Mouse (Mus musculus) left cerebral cortex, adult 9 months (tissue): ENCODE results near the gene Tlk2.

Experiments
- DNase-seq, 2 experiments: peaks; one replicate each; pipeline ENCODE4 v3.0.0; 2022; ENCODE audit warnings: low spot score in 2 of 2

Tlk2 gene

DNA sequence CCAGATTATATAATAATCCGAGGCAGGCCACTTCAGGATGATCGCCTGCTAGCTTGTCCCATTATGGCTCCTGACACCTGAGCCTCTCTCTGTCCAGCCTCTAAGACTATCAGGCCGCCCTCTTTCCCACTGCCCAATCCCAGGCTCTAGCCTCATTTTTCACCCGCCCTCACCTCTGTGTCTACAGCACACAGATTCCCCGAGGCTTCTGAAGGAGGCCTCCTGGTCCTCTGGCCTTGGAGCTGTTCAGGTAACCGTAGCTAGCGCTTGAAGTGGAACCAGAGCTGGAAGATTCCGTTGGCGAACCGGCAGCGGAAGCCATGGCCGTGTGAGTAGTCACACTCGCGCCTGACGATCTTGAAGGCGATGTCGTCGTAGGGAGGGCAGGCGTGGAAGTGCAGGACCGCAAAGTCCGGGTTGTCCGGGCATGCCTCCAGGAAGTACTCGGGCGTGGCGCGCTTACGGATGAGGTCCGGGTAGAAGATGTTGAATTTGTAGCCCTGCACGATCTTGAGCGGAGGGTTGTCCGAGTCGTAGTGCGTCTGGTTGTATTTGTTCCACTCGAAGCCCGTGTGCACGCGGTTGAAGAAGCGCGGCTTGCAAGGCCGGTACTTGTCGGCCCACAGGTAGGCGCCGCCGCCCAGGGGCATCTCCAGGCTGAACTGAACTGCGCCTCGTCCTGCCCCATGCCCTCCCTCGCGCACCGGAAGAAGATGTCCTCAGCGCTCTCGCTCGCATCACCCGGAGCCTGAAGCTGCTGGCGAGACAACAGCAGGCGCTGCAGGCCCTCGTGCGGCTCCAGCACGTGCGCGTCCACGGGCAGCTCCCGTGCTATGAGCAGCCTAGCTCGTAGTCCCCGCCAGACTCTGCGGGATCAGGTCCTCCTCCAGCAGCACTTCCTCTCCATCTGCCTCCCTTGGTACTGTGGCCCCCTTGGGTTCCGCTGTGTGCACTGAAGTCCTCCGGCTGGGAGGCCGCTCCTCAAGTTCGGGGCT, 13.8 kb upstream of the Tlk2 start:
- DNase-seq = no peak

DNA sequence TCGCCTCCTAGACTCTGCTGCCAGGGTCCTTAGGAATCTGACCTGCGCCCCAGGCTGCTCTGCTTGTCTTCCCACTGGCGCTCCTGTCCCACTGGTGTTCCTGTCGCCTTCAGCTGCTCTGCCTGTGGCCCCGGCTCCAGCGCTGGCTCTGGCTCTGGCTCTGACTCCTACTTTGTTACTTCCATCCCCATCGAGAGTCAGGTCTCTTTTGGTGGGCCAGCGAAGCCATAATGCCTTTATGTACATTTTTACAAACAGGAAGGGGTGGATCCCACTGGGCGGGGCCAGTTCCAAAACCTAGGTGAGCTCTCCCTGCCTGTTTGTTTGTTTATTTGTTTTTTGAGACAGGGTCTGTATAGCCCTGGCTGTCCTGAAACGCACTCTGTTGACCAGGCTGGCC, 11.8 kb upstream of the Tlk2 start:
- DNase-seq = no peak

DNA sequence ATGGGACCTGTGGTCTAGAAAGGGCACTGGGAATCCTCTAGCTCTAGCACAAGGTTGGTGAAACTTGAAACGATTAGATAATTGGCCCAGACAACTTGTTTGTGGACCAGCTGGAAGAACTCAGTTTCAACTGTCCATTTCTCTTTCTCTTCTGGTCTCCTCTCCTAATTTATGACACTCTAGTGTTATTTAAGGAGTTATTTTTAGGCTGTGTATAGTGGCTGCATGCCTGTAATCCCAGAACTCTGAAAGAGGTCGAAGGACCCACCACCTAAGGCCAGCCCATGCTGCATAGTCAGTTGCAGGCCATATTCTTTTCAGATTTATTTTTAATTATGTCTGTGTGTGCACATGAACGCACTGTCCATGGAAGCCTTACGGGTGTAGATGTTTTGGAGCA, 916 bp downstream of the Tlk2 start:
- DNase-seq = no peak

DNA sequence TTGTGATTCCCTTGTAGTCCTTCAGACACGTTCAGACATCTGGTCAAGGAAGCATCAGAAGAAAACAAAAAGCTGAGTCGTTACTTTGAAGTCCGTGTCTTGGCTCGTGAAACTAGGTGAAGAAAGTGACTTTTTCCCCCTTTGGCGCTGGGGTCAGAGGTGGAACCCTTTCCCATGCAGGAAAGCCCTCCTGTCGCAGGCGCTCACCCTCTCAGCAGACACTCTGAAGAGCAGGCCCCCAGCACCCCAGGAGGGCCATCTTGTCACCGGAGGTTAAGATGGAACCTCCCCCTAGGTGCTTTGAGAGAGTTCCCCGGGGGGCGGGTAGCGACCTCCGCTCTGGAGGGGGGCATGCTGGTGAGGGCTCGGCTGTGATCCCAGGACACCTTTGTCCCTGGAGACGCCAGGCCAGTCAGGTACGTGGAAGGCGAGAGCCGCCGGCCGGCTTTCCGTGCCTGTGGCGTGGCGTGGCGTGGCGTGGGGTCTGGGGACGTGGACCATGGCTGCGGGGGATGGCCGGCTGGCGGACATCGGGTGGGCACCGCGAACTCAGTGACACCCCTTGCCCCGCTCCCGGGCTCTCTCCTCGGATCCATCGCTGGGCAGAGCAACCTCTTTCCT, 2.0 kb downstream of the Tlk2 start:
- peak in 1 of 2 experiments; percentile 15 for DNase-seq

DNA sequence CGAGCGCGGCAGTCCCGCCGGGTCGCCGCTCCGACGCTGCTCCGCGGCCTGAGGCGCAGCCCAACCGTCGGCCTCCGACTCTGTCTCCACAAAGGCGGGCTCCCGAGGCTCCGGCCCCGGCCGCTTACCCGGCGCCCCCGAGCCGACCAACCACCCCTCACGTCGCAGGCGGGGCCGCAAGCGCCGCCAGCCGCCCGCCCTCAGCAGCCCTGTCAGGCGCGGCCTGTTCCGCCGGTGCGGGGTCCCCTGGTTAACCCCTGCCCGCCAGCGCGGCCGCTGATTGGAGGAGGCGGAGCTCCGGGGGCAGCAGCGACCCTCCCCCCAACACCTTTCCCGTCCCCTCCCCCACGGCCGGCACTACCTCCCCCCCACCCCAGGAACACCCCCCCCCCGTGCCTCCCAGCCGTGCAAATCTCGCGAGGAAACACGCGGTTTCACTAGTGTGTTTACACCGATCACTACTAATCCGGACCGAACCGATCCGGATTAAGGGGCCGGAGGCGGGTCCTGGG, 2.6 kb downstream of the Tlk2 start:
- DNase-seq = peak; percentile 62 to 79

DNA sequence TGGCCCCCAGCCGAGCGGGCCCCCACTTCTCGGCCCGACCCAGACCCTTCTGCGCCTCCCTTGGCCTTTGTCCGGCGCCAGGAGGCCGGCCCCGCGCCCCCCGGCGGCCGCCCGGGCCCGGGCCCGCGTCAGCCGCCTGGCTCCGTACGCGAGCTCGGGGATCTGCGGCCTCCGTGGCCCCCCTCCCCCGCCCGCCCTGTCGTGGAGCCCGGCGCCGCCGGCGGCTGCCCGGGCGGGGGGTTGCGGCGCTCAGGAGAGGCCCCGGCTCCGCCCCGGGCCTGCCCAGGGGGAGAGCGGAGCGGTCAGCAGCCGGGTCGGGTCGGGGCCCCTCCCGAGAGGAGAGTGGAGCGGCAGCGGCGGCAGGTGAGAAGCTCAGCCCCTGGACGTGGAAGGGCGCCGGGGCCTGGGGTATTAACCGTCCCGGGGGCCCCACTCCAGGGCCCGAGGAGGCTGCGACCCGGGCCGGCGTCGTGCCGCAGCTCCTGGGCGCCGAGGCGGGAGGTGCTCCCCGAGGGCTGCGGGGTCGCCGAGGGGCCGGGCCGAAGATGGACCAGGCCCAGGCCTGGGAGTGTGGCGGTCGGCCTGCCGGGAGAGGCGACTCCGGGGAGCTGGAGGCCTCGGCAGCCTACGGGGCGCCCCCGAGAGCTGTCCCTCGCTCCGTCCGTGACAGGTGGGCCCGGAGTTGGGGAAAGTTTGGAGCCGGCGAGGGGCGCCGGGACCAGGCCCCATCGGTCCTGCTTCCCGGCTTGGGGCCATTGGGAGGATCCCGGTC, 3.3 kb downstream of the Tlk2 start:
- DNase-seq = peak in 1 of 2 experiments; percentile 31

DNA sequence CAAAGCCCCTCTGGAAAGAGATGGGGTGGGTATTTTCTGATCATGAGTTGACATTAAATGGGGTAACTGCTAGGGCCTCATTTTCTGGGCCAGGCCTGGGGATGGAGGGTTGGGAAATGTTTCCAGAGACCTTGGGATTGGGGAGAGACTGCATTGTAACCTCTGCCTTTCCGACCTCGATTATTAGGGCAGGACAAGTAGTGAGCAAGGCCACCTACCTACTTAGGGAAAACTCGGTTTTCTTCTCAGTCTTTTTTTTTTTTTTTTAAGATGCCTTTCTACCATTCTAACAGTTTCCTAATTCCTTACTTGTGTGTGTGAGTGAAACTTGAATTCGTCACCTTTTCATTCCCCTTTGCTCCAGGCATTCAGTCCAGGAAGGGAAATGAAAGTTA, 3.9 kb downstream of the Tlk2 start:
- no peak for DNase-seq

DNA sequence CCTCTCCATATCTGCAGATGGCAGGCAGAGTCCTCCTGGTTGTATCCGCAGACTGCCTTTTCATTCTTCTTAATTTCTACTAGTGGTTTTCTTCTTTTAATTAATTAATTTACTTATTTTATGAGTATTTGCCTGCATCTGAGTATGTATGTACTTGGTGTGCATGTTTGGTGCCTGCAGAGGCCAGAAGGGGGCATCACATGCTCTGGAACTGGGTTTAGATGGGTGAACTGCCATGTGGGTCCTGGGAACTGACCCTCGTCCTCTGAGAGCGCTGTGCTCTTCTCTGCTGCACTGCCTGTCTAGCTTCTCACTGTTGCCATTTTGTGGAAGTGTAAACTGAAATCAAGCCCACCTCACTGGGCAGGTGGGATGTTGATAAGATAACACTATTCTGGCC, 6.1 kb downstream of the Tlk2 start:
- no peak for DNase-seq

DNA sequence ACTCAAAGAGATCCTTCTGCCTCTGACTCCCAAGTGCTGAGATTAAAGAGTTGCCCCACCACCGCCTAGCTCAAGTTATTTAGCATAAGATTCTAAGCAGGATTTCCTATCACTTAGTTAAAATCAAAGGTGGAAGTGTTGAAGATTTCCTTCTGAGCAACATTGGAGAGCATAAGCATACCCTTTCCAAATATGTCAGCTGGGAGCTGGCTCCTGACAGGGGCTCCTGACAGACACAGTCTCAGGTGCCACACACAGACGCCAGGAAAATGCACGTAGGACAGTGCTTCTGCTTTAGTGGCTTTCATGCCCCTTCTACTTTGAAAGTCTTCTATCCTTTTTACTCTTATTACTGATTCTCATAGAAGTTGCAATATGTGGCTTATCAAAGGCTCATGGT, 13.6 kb downstream of the Tlk2 start:
- no peak for DNase-seq

DNA sequence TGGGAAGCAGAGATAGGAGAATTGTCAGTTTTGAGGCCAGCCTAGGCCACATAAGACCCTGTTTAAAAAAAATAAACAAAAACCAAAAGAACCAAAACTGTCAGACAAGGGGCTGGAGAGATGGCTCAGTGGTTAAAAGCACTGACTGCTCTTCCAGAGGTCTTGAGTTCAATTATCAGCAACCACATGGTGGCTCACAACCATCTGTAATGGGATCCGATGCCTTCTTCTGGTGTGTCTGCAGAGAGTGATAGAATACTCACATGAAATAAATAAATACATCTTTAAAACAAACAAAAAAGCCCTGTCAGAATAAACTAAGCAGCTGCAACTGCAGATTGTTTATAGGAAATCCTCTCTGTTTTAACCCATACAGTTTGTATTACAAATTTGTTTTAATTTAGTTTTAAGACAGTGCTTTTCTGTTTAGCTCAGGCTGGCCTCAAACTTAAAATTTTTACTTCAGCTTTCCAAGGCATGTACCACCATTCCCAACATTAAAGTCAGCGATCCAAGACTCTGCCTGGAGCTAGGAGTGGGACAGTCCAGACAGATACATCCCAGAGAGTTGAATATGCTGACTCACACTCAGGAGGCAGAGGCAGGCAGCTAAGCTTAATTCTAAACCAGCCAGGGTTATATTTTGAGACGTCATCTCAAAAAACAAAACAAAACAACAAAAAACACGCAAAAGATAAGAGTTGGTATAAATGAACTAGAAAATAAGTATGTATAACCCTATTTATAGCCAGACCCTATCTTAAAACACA, 18.5 kb downstream of the Tlk2 start:
- no peak for DNase-seq

DNA sequence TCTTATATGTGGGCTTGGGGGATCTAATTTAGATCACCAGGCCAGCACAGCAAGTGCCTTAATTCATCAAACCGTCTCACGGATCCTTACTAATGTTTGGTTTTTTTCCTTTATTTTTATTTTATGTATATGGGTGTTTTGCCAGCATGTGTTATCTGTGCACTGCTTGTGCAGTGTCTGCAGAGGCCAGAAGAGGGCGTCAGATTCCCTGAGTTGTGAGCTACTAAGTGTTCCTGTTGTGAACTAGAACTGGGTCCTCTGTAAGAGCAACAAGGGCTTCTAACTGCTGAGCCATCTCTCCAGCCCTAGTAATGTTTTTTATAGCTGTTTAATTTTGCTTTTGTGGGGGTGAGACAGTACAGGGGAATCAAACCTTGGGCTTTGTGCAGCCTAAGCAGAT, 23.8 kb downstream of the Tlk2 start:
- DNase-seq = no peak

DNA sequence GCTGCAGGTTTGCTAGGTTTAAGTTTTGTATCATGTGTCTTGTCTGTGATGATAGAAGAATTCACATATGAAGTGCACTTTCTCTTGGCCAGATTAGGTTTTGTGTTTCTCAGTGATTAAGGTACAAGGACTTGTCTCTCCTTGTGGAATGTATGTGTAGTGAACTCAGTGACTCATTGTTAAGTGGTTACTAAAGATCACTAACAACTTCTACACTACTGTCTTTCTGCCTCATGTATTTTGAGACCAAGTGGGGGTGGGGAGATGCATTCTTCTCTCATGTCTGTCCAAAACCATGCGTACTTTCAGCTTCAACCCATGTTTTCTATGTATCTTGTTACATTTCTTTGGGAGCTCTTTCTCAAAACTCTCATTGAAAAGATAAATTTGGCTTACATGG, 31.4 kb downstream of the Tlk2 start:
- no peak for DNase-seq

DNA sequence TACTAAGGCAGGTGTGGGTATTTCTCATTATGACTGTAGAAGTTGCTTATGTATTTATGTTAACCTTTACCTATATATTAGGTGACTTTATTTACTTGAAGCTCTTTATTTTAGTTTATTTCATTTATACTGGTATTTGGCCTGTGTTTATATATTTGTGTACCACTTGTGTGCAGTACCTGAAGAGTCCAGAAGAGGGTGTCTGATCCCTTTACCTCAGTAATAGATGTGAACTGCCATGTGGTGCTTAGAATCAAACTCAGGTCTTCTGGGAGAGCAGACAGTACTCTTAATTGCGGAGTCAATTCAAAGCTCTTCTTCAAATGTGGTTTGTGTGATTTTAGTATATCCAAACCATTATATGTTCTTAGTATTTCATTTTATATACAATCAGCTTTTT, 35.6 kb downstream of the Tlk2 start:
- no peak for DNase-seq

DNA sequence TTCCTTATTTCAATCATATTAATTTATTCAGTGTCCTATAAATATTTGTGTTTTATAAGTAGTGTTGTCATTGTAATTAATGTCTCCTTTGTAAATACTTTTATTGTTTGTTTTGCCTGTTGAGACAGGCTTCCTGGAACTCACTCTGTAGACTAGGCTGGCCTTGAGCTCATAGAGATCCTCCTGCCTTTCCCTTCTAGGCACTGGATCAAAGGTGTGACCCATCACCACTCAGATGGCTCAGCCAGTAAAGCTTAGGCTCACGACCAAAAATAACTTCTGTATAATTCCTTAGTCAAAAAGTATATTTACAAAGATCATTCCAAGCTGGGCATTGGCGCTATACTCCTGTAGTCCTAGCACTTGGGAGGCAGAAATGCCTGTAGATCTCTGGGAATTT, 39.2 kb downstream of the Tlk2 start:
- no peak for DNase-seq

DNA sequence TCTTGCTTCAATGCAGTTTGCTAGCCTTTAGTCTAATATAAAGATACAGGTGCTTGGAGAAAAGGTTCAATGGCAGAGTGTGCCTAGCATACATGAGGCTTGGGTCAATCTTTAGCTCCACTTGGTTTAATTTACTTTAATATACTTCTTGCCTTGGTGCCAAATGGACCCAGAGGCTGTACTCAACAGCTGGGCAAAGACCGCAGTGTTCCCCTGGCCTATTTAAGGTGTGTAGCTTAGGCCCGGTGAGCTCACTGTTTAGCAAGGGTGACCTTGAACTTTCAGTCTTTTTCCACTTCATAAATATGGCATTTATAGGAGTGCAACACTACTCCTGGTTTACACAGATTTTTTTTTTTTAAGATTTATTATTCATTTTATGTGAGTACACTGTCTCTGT, 55.9 kb downstream of the Tlk2 start:
- DNase-seq = no peak

DNA sequence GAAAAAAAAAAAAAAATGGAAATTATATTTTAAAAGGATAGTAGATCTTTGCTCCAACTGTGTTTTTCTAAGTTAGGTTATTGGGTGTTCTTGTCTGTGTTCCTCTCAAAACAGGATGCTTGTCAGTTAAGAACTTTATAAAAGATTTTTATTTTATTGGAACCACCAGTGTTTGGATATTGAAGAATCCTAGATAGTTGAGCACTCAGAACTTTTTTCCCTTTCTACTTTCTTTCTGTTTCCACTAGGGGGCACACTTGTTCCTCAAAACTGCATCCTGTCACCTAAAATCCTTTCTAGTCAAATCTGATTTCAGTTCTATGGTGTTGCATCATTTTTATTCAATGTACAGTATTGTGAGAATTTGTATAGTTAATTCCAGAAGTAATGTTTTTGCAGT, 62.4 kb downstream of the Tlk2 start:
- no peak for DNase-seq

DNA sequence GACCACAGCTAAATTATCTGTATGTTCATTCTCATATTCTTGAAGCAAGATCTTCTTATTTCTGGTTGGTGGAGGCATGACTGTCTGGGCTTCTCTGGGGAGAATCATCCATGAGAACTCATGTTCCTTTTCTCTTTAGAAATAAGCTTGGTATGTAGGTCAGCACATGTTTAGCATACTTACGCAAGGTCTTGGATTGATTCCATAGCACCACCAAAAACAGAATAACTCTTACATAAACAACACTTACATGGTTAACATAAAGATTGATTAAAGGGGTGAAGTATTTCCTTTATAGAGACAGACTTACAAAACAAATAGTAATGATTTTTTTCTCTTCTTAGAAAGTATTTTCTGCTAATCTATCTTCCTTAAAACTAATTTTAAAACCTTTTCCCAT, 67.8 kb downstream of the Tlk2 start:
- peak in 1 of 2 experiments; percentile 19 for DNase-seq

DNA sequence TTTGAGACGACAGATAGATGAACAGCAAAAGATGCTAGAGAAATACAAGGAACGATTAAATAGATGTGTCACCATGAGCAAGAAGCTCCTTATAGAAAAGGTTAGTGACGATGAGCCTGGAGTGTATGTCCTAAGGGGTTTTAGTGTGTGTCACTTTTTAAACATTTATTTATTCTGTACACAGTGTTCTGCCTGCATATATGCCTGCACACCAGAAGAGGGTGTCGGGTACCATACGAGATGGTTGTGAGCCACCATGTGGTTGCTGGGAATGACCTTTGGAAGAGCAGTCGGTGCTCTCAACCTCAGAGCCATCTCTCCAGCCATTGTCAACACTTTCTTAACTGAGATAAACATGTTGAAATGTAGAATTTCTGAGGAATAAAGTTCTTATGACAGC, 68.2 kb downstream of the Tlk2 start:
- DNase-seq = no peak

DNA sequence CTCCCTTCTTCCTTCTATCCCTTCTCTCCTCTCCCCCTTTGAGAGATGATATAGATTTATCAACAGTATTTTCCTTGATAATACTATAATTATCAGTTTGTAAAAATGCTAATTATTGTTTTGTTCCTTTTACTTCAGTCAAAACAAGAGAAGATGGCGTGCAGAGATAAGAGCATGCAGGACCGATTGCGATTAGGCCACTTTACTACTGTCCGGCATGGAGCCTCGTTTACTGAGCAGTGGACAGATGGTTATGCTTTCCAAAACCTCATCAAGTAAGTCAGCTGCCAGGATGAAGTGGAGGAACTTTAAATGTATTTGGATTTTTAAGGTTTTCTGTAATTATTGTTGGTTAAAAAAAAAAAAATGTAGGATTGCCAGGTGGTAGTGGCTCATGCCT, 68.7 kb downstream of the Tlk2 start:
- DNase-seq = no peak

DNA sequence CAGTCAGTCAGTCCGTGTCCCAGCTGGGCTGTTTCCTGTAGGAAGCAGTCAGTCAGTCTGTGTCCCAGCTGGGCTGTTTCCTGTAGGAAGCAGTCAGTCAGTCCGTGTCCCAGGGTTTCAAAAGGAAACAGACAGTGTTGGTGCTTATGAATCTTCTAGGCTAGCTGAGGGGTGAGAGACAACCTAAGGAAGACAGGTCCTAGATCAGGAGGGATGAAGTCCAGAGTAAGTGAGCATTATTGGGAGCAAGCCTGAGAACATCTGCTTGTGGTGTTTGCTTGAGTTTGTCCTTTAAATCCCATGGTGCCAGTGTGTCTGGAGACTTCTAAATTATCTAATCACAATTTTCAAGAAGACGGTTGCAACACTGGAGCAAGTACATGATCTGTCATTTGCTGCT, 81.1 kb downstream of the Tlk2 start:
- DNase-seq = no peak

DNA sequence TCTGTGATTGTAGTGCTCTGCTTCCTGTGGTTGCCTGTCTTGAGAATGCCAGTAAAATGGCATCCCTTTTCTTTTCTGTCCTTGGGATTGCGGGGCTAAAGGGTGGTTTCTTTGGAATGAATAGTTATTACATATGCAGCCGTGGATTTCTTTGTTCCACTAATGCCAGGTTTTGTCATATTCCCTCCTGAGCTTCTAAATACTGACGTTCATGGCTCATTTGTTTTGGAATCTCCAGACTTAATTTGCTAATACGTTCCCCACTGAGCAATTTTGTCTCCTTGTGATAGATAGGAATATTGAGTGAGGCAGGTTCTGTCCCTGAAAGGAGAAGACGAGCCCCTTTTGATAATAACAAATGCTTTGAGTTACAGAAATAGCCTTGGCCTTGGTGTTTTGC, 82.5 kb downstream of the Tlk2 start:
- no peak for DNase-seq
